13 mouse cellular contexts compared by ENCODE assay signal in genomic region chr15:85710641-85711580, GRCm38 (mm10). TPM values are rescaled to one million over a fixed set of nuclear protein-coding genes. Genes with fewer than 3 reads are reported as not detected.
A peak's percentile ranks its signal among the peaks of the same experiment; 100 is the strongest.
DNase-seq lines count a peak whose midpoint lies in the region; ATAC-seq and TF ChIP-seq lines count a peak whose summit lies in the region.
"Had no signal": no experiment of that assay in that cellular context is flagged by ENCODE, and none has a peak within 500 bp of the region (broad histone marks: within the 10 kb centered on the region; RNA-seq: fewer than 3 reads in every experiment).

No protein-coding gene starts in this region.

- H3K36me3 ChIP-seq in forebrain, embryonic 14.5 days (ENCODE audit: control insufficient read depth, insufficient read depth, low read length): peaks cover 19% of the 10 kb centered on the region
- H3K36me3 ChIP-seq in forebrain, embryonic 12.5 days (replicated peaks): peaks cover 9% of the 10 kb centered on the region; the same call in 1 of the 2 replicates
- H3K36me3 ChIP-seq in kidney, embryonic 14.5 days (ENCODE audit: control insufficient read depth, insufficient read depth, low read length): peaks cover 6% of the 10 kb centered on the region; the same call in 1 of the 2 replicates
- peaks cover 2% of the 10 kb centered on the region; the same call in 1 of the 2 replicates for H3K36me3 ChIP-seq in midbrain, embryonic 16.5 days (ENCODE audit: control insufficient read depth, insufficient read depth, low read length)
- peaks cover 16% of the 10 kb centered on the region; the same call in 1 of the 2 replicates for H3K36me3 ChIP-seq in midbrain, embryonic 14.5 days (ENCODE audit: control insufficient read depth, insufficient read depth, low read length)
- 0 out of 2 replicates have a peak, but pooled peaks cover 7% of the 10 kb centered on the region for H3K36me3 ChIP-seq in midbrain, postnatal 0 days (ENCODE audit: insufficient read depth, low read length)
- H3K36me3 ChIP-seq: midbrain, embryonic 12.5 days had no signal

- H3K4me1 ChIP-seq in forebrain, embryonic 14.5 days (ENCODE audit: control insufficient read depth, insufficient read depth, low read length): no peaks in the 10 kb centered on the region
- no peaks in the 10 kb centered on the region; the same call in 1 of the 2 replicates for H3K4me1 ChIP-seq in forebrain, embryonic 12.5 days
- H3K4me1 ChIP-seq in kidney, embryonic 14.5 days (ENCODE audit: control insufficient read depth, insufficient read depth, low read length): peaks cover 3% of the 10 kb centered on the region; the same call in 1 of the 2 replicates
- peaks cover 5% of the 10 kb centered on the region; the same call in 1 of the 2 replicates for H3K4me1 ChIP-seq in midbrain, embryonic 16.5 days (ENCODE audit: control insufficient read depth, insufficient read depth, low read length)
- no peaks in the 10 kb centered on the region for H3K4me1 ChIP-seq in midbrain, embryonic 14.5 days (ENCODE audit: control insufficient read depth, insufficient read depth, low read length)
- H3K4me1 ChIP-seq in midbrain, postnatal 0 days (ENCODE audit: insufficient read depth, low read length): peaks cover 4% of the 10 kb centered on the region
- H3K4me1 ChIP-seq: midbrain, embryonic 12.5 days had no signal

- no peak overlapping the region for H3K9ac ChIP-seq in forebrain, embryonic 14.5 days (ENCODE audit: low read length)
- H3K9ac ChIP-seq in forebrain, embryonic 12.5 days: no peak overlapping the region
- H3K9ac ChIP-seq in kidney, embryonic 14.5 days (ENCODE audit: low read depth, low read length): no peak overlapping the region
- peak overlapping the region; percentile 38 for H3K9ac ChIP-seq in midbrain, embryonic 16.5 days (ENCODE audit: low read depth, low read length)
- no peak overlapping the region for H3K9ac ChIP-seq in midbrain, embryonic 14.5 days (replicated peaks; ENCODE audit: low read length)
- H3K9ac ChIP-seq in midbrain, postnatal 0 days (replicated peaks; ENCODE audit: low read length, poor library complexity, severe bottlenecking): 0 out of 2 replicates have a peak overlapping the region, but pooled peaks have one; percentile 36
- H3K9ac ChIP-seq: kidney, embryonic 15.5 days; liver, embryonic 14.5 days; midbrain, embryonic 12.5 days; neural tube, embryonic 12.5 days had no signal

- no peak overlapping the region for H3K4me3 ChIP-seq in forebrain, embryonic 14.5 days (ENCODE audit: low read depth, low read length)
- no peak overlapping the region for H3K4me3 ChIP-seq in forebrain, embryonic 12.5 days (replicated peaks)
- no peak overlapping the region for H3K4me3 ChIP-seq in kidney, embryonic 14.5 days (ENCODE audit: low read length)
- H3K4me3 ChIP-seq in midbrain, embryonic 16.5 days (ENCODE audit: low read depth, low read length): no peak overlapping the region
- H3K4me3 ChIP-seq in midbrain, embryonic 14.5 days (replicated peaks; ENCODE audit: low read depth, low read length): no peak overlapping the region
- H3K4me3 ChIP-seq in midbrain, postnatal 0 days (ENCODE audit: low read depth, low read length): no peak overlapping the region
- H3K4me3 ChIP-seq: heart, adult 2 months; kidney, embryonic 15.5 days; midbrain, embryonic 12.5 days; neural tube, embryonic 12.5 days had no signal

- no peak overlapping the region for H3K4me2 ChIP-seq in forebrain, embryonic 14.5 days (ENCODE audit: low read length)
- no peak overlapping the region for H3K4me2 ChIP-seq in forebrain, embryonic 12.5 days
- H3K4me2 ChIP-seq in kidney, embryonic 14.5 days (replicated peaks; ENCODE audit: low read depth, low read length): no peak overlapping the region
- H3K4me2 ChIP-seq in midbrain, embryonic 16.5 days (ENCODE audit: low read length): peak overlapping the region; percentile 19; the same call in 1 of the 2 replicates
- H3K4me2 ChIP-seq in midbrain, embryonic 14.5 days (ENCODE audit: low read length): no peak overlapping the region
- H3K4me2 ChIP-seq in midbrain, postnatal 0 days (ENCODE audit: low read depth, low read length, poor library complexity, severe bottlenecking): no peak overlapping the region
- H3K4me2 ChIP-seq: kidney, embryonic 15.5 days; midbrain, embryonic 12.5 days; neural tube, embryonic 12.5 days had no signal

- peak; percentile 4; the same call in 1 of the 2 replicates for ATAC-seq in forebrain, embryonic 14.5 days
- ATAC-seq in forebrain, embryonic 12.5 days (ENCODE audit: low FRiP score): no peak
- 0 out of 2 replicates have a peak, but pooled peaks have one; percentile 1 for ATAC-seq in kidney, embryonic 14.5 days (ENCODE audit: low FRiP score, low TSS enrichment)
- peak; percentile 27; the same call in 1 of the 2 replicates for ATAC-seq in midbrain, embryonic 16.5 days
- no peak for ATAC-seq in midbrain, embryonic 14.5 days (ENCODE audit: low FRiP score, low TSS enrichment)
- ATAC-seq in midbrain, postnatal 0 days (ENCODE audit: low FRiP score): peak; percentile 3; the same call in 1 of the 2 replicates

- 85% methylated on average over 17 of the region's 17 CpGs for WGBS in forebrain, embryonic 14.5 days
- WGBS in forebrain, embryonic 12.5 days: 80% methylated on average over 17 of the region's 17 CpGs
- 80% methylated on average over 17 of the region's 17 CpGs for WGBS in kidney, embryonic 14.5 days
- WGBS in midbrain, embryonic 16.5 days: 78% methylated on average over 16 of the region's 17 CpGs
- 75% methylated on average over 17 of the region's 17 CpGs for WGBS in midbrain, embryonic 14.5 days
- 77% methylated on average over 17 of the region's 17 CpGs for WGBS in midbrain, postnatal 0 days

- TF ChIP-seq CTCF in midbrain, postnatal 0 days (IDR thresholded peaks at IDR 0.05): no peak

- no peaks in the 10 kb centered on the region for H3K9me3 ChIP-seq in forebrain, embryonic 14.5 days (replicated peaks; ENCODE audit: control insufficient read depth, low read length)
- 0 out of 2 replicates have a peak, but pooled peaks cover 2% of the 10 kb centered on the region for H3K9me3 ChIP-seq in forebrain, embryonic 12.5 days
- H3K9me3 ChIP-seq in kidney, embryonic 14.5 days (ENCODE audit: control insufficient read depth, low read length): no peaks in the 10 kb centered on the region
- H3K9me3 ChIP-seq in midbrain, embryonic 16.5 days (replicated peaks; ENCODE audit: control insufficient read depth, low read length, poor library complexity, severe bottlenecking): no peaks in the 10 kb centered on the region
- no peaks in the 10 kb centered on the region for H3K9me3 ChIP-seq in midbrain, embryonic 14.5 days (ENCODE audit: control insufficient read depth, low read length)
- H3K9me3 ChIP-seq in midbrain, postnatal 0 days (ENCODE audit: low read length): no peaks in the 10 kb centered on the region
- H3K9me3 ChIP-seq: kidney, embryonic 15.5 days; midbrain, embryonic 12.5 days; neural tube, embryonic 12.5 days had no signal

- no peak overlapping the region for H3K27ac ChIP-seq in forebrain, embryonic 14.5 days (ENCODE audit: low read depth, low read length)
- H3K27ac ChIP-seq in forebrain, embryonic 12.5 days: no peak overlapping the region
- no peak overlapping the region for H3K27ac ChIP-seq in kidney, embryonic 14.5 days (ENCODE audit: low read depth, low read length)
- no peak overlapping the region for H3K27ac ChIP-seq in midbrain, embryonic 16.5 days (ENCODE audit: low read length)
- no peak overlapping the region for H3K27ac ChIP-seq in midbrain, embryonic 14.5 days (replicated peaks; ENCODE audit: low read depth, low read length)
- H3K27ac ChIP-seq in midbrain, postnatal 0 days (ENCODE audit: low read depth, low read length): no peak overlapping the region; the same call in 1 of the 2 replicates
- H3K27ac ChIP-seq: kidney, embryonic 15.5 days; liver, embryonic 14.5 days; midbrain, embryonic 12.5 days; neural tube, embryonic 12.5 days had no signal

- no peaks in the 10 kb centered on the region for H3K27me3 ChIP-seq in forebrain, embryonic 14.5 days (replicated peaks; ENCODE audit: control insufficient read depth, insufficient read depth, low read length)
- H3K27me3 ChIP-seq in forebrain, embryonic 12.5 days: peaks cover 28% of the 10 kb centered on the region
- H3K27me3 ChIP-seq in kidney, embryonic 14.5 days (ENCODE audit: control insufficient read depth, insufficient read depth, low read length): no peaks in the 10 kb centered on the region
- no peaks in the 10 kb centered on the region for H3K27me3 ChIP-seq in midbrain, embryonic 16.5 days (ENCODE audit: control insufficient read depth, insufficient read depth, low read depth, low read length)
- no peaks in the 10 kb centered on the region for H3K27me3 ChIP-seq in midbrain, embryonic 14.5 days (ENCODE audit: control insufficient read depth, insufficient read depth, low read length)
- H3K27me3 ChIP-seq in midbrain, postnatal 0 days (ENCODE audit: insufficient read depth, low read length): no peaks in the 10 kb centered on the region
- H3K27me3 ChIP-seq: kidney, embryonic 15.5 days had no signal

- DNase-seq in forebrain, embryonic 14.5 days (ENCODE audit: low spot score): no peak
- DNase-seq in kidney, postnatal 4 days: no peak
- no peak for DNase-seq in midbrain, embryonic 14.5 days
- no peak for DNase-seq in midbrain, postnatal 0 days (ENCODE audit: low spot score)
- DNase-seq in lung, postnatal 10 days: no peak

RNA-seq across cellular contexts. Expression of gene Ppara, which starts 23.9 kb away (rescaled TPM):
- polyA plus RNA-seq in forebrain, embryonic 14.5 days (2014; fragmentation: Nextera tagmentation; extraction: Ambion mirVana): 0.67 and 0.73 TPM in 2 replicates
- polyA plus RNA-seq in forebrain, embryonic 12.5 days (2016; fragmentation: Nextera tagmentation; extraction: Ambion mirVana): 0.53 and 0.74 TPM in 2 replicates
- polyA plus RNA-seq in kidney, embryonic 14.5 days (2014; fragmentation: Nextera tagmentation; extraction: Ambion mirVana): 1.7 and 2.3 TPM in 2 replicates
- 1.5 and 1.9 TPM in 2 replicates for polyA plus RNA-seq in midbrain, embryonic 16.5 days (2015; fragmentation: Nextera tagmentation; extraction: Ambion mirVana)
- 0.89 and 1.2 TPM in 2 replicates for polyA plus RNA-seq in midbrain, embryonic 14.5 days (2014; fragmentation: Nextera tagmentation; extraction: Ambion mirVana)
- 1.6 TPM in 2 replicates for total RNA-seq in midbrain, postnatal 0 days (2014; rRNA removed)
- 0.86 and 2.8 TPM in 2 replicates for polyA plus RNA-seq in midbrain, postnatal 0 days (2015; fragmentation: Nextera tagmentation; extraction: Ambion mirVana)

Comparison
In these comparisons a context has a peak if more than half of its experiments do, and no peak if none do; other contexts are left out.
1. ATAC-seq: peak in forebrain, embryonic 14.5 days (single experiment), kidney, embryonic 14.5 days (single experiment), midbrain, embryonic 16.5 days (single experiment) and midbrain, postnatal 0 days (single experiment); none in forebrain, embryonic 12.5 days (single experiment) and midbrain, embryonic 14.5 days (single experiment).
2. H3K9ac ChIP-seq: peak in midbrain, embryonic 16.5 days (single experiment) and midbrain, postnatal 0 days (single experiment); none in forebrain, embryonic 14.5 days (single experiment), forebrain, embryonic 12.5 days (single experiment), kidney, embryonic 14.5 days (single experiment) and midbrain, embryonic 14.5 days (single experiment).